Mouse (Mus musculus): ENCODE measurements at regions not wholly inside any gene's neighbourhood (a gene's known extent, or its start where the extent isn't known, plus 50 kb on each side); places are given as distances from the start of the nearest gene placed in this dataset.

GRCm38 (mm10) chr13:115421483-115421882 is 319.7 kb upstream of the Itga1 start:
- TF ChIP-seq POLR2A (IDR thresholded peaks at IDR 0.05; ENCODE audit: low read depth, low read length) = no peak
- TF ChIP-seq CTCF (IDR thresholded peaks at IDR 0.05; ENCODE audit: extremely low read depth, insufficient read length, insufficient replicate concordance, low read depth, low read length) = no peak
